Mouse (Mus musculus) frontal cortex, postnatal 14 days (tissue): ENCODE measurements around the gene Hlcs.
"Not testable (repeated sequence)": the region's sequence is repeated elsewhere in the genome, so short reads cannot be mapped to it uniquely, and the experiment has no call there.

ENCODE experiments used
- DNase-seq, 2 experiments: peaks; one replicate each; pipeline ENCODE4 v3.0.0; 2022; ENCODE audit warnings: low spot score in 2 of 2

Hlcs gene

DNA sequence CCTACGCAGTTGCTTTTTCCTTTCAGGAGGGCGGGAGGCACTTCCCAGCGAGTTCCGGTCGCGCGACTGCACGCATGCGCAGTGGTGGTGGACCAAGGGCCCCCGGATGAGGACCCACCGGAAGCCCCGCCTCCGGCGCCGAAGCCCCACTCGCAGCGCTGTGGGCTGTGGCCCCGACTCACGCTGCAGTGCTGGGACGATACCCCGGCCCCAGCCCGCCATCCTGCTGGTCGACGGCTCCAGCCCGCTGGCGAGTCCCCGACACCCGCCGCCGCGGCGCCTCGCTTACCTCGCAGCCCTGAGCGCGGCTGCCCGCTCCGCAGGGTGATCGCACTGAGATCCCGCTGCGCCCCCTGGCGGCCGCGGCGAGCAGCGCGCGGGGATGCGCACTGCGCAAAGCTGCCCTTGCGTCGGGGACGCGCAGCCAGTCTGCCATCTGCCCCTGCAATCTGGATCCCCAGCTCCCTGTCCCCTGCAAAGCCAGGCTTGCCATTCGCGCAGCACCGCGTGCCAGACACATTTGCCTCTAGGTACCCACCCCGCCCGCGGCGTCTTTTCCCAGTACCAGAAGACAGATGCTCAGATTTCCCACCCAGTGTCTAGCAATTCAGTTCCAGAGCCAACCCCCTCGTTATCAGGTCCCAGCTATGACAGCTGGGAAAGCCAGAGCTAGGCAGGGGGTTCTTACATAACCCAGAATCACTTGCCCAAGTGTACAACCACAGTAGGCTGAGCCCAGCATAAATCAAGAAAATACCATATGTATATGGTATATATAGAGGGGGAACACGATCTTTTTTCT is at the start of gene Hlcs:
Gene Hlcs (minus strand): TSS at position 343 of the 802 bp plus-strand sequence.
- peak; percentile 93 to 98 for DNase-seq

DNA sequence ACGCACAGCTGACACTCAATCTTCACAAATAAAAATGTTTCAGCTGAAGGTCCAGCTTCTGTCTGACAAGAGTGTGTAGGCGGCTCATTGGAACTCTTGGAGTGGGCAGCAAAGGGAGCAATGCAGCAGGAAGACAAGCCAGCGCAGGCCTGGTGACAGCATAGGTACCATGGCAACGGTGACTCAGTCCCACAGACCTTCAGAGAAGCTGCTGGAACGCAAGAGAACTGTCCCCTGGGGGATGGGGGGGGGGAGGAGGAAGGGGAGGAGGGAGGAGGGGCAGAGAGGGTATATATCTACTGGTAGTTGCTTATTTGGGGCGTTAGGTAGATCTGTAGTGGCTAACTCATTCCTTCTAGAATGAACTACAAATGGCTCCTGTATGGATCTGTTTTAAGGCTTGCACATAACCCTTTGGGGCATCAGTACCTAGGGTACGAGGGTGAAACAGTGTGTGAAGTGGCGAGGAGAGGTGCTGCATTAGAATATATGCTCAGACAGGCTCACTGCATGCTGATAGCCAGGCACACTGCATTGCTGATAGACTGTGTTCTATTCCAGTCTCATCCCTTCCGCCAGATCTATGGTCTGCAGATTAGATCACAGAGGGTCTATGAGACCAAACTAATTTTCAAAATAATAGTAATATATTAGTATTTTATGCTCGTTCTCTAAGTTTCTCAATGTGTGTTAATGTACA is 49.0 kb upstream of the Hlcs start:
- DNase-seq = peak; percentile 69 to 78

DNA sequence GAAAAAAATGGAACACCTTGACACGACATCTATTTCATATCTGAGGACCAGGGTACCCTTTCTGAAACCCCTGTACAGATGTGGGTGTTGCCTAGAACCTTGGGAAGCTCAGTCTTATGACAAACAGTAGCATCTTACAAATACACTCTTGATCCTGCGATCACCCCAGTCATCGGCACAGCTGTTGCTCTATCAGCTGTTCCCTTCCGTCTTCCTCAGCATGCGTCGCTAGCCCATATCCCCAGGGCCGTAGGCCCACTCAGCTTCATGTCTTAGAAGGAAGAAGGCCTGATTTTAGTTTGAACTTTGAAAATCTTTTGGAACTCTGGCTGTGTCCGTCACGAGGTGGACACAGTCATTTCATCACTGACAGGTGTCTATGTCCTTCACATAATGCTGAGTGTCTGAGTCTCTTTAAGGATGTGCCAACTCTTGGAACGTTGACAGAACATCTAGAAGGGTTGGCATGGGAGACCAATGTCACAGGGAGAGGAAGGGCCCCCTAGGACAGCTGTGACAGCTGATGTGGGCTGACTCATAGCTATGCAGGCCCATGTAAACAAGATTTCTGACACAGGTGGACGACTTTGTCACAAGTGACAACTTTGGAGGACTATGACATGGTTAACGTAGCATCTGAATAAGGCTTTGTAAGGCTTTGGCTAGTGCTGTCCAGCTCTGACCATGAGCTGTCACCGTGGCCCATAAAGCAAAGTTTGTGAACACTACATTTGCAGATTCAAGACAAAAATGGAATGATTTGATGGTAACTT is 47.4 kb upstream of the Hlcs start:
- no peak for DNase-seq

GRCm38 (mm10) chr16:94358091-94358490 is 44.7 kb upstream of the Hlcs start:
- DNase-seq = no peak

DNA sequence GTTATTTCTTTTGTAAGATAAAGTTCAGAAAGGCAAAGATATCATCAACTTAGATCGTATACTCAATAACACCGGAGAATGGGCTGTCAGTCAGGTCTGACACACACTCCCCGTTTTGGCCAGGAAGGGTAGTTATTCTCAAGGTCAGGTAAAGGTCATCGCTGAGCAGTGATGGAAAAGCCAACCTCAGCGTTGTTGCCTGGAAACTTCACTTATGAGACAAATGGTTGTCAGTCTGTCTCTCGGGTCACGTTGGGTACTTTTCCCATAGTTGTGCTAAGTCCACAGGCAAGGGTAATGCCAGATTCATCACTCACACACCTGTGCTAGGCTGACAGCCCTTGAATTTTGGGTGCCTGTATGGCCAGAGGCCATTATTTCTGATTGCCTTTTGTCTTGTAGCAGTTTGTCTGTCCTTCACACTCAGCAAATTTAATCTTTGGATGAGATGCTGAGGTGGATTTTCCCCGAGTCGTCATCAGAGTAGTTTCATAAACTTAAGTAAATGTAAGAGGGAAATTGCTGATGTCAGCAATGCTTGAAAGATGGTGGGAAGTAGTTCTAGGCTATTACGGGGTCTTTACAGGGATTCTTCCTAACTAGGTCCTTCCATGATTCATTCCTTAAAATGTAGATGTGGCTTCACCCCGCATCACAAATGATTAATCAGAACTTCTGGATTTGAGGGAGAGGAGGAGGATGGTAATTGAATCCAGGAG is 43.6 kb upstream of the Hlcs start:
- no peak for DNase-seq

- no peak for DNase-seq
Observed at GRCm38 (mm10) chr16:94356046-94356445, 42.7 kb upstream of the Hlcs start.

DNA sequence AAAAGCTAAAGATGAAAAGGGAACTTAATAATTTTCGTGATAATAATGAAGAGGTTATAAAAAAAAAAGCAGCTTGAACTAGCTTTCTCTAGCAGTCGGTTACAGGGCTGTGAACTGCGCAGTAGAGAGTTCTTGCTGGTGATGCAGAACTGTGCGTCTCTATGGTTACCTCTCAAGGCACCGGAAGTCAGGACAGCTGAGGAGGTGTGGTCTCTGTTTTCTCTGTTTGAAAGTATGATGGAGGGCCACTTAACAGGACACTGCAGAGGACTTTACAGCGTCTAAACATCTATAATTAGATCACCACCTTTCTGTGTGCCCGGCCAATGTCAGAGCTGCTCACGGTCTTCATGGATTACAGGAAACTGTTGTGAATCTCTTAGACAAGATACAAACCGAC is 41.1 kb upstream of the Hlcs start:
- DNase-seq = no peak

GRCm38 (mm10) chr16:94350287-94350677 is 36.9 kb upstream of the Hlcs start:
- no peak for DNase-seq

- no peak for DNase-seq
Observed at GRCm38 (mm10) chr16:94349588-94350286, 36.4 kb upstream of the Hlcs start.

- DNase-seq = no peak
Observed at GRCm38 (mm10) chr16:94348779-94349178, 35.4 kb upstream of the Hlcs start.

DNA sequence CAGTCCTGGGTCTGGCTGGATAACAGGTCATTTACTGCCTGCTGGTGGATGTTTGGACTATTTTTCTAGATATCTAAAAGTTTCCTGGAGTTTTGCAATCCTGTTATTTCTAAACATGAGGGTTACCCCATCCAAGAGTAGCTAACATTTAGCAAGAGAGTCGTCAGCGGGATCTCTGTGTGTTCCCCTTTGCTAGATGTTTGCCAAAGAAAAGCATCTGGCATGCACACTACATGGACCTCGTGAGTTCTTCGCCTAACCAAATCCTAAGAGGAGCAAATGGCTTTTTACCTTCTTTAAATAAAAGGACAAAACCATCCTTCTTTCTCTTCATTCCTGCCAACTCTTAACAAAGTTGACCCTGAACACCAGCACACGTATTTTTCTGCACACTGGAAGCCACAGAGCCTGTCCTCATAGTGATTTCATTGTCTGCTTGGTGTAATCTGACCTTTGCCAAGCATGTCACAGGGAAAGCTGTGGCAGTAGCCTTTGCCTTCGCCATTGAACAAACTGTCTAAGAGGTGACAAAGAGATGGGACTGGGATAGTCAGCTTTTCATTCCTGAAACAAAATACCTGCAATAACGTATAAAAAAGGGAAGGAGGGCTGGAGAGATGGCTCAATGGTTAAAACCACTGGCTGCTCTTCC is 33.8 kb upstream of the Hlcs start:
- DNase-seq = no peak

DNA sequence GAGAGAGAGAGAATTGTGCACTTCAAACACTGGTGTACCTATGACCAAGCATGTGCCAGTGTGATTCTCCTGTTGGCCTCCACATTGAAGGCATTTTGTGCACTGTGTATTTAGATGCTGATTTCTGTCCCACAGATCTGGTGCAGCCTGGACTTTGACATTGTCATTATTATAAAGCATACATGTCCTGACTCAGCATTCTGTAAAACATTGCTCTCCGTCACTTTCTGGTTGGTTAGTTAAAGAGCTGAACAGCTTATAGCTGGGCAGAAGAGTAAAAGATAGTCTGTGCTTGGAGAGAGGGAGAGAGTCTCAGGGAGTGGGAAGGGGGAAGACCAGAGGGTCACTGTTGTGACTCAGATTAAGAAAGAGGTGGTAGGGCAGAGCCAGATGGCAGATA is 32.4 kb upstream of the Hlcs start:
- no peak for DNase-seq

GRCm38 (mm10) chr16:94339164-94340160 is 26.1 kb upstream of the Hlcs start:
- DNase-seq = not testable (repeated sequence)

- DNase-seq = no peak
Observed at GRCm38 (mm10) chr16:94335656-94336055, 22.3 kb upstream of the Hlcs start.

GRCm38 (mm10) chr16:94331886-94332252 is 18.5 kb upstream of the Hlcs start:
- DNase-seq = no peak

DNA sequence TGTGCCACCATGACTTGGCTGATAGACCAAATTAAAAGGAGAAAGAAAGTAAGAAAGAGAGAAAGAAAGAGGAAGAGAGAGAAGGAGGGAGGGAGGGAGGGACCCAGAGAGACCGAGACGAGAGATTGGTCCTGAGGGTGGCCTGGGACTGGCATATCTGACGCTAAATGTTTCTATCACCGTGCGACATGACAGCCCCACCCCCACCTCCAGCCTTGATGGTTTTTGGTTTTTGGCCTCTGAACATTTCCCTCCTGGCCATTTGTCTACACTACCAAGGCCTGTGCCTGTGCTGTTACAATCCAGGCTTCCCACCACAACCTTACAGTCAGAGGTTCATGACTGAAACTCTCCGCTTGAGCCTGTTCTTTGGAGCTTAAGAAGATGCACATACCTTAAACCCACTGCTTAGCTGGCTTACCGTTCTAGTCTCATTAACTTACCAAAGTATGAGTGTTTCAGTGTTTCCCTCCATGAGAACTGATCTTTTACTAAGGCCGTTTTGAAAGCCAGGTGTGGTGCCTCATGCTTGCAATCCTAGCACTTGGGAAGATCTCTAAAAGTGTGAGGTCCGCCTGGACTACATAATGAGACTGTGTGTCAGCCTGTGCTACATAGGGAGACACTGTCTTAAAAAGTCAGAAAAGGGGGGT is 18.0 kb upstream of the Hlcs start:
- no peak for DNase-seq

DNA sequence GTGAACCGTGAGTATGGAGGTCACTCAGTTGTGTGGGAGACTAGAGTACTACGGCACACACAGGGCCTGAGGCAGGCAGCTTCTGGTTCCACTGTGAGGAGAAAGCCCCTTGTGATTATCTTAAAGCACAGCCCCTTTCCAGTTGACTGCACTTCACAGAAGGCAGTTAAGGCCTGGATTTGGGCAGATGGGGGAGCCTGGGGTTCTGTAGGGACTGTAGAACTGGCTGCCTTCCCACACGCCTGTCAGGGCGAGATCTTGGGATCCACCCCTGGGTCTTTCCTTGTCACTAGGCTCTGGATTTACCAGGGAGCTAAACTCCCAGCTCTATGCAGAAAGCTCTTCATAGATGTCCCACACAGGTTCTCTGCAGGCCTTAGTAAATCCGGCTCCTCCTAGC is 17.1 kb upstream of the Hlcs start:
- DNase-seq = no peak

GRCm38 (mm10) chr16:94328881-94329867 is 15.8 kb upstream of the Hlcs start:
- no peak for DNase-seq
